Mouse (Mus musculus): ENCODE data around the gene Frmd4a. TPM values are rescaled to one million over a fixed set of nuclear protein-coding genes. Genes with fewer than 3 reads are reported as not detected.

Gene Frmd4a
- total and polyA plus RNA-seq, 3 experiments = 10.4 to 21.0 (median 20.0) TPM

DNA sequence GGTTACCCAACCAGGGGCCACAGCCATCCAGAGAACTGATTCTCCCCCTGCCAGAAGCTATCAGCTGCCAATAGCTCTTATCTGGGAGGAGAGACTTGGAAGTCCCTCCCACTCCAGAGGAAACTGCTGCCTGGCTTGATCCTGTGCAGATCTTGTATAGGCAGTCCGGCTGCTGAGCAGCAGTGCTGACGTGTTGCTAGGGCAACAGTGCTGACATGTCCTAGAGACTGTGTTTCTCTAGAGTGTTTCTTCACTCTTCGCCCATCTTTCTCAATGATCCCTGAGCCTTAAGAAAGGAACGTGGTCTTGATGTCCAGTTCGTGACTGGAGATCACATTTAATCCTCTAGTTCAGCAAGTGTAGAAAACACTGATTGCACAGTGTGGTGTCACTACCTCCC, 326.9 kb downstream of the Frmd4a start:
- TF ChIP-seq CTCF (IDR thresholded peaks at IDR 0.05) (no peak), EP300 (IDR thresholded peaks at IDR 0.05; ENCODE audit: insufficient read depth, low read depth, low read length) (no peak), POLR2A (IDR thresholded peaks at IDR 0.05; ENCODE audit: insufficient read depth, low read depth, low read length) (no peak)
- Histone ChIP-seq H3K79me2 (replicated peaks; ENCODE audit: control insufficient read depth, insufficient read depth, low read length) (no peaks in the 10 kb centered on the region), H3K9ac (ENCODE audit: low read depth, low read length) (no peak overlapping the region), H3K36me3 (ENCODE audit: control insufficient read depth, insufficient read depth, low read length) (no peaks in the 10 kb centered on the region), H3K4me3 (no peak overlapping the region), H3K4me1 (ENCODE audit: control insufficient read depth, insufficient read depth, low read length) (peaks cover 7% of the 10 kb centered on the region), H3K27me3 (ENCODE audit: control insufficient read depth, insufficient read depth, low read length) (no peaks in the 10 kb centered on the region), H3K27ac (no peak overlapping the region)
- WGBS = 93% methylated on average over 5 of the region's 5 CpGs
- intact Hi-C loops (cut with DNase I) = no loop called here
- DNase-seq = no peak

DNA sequence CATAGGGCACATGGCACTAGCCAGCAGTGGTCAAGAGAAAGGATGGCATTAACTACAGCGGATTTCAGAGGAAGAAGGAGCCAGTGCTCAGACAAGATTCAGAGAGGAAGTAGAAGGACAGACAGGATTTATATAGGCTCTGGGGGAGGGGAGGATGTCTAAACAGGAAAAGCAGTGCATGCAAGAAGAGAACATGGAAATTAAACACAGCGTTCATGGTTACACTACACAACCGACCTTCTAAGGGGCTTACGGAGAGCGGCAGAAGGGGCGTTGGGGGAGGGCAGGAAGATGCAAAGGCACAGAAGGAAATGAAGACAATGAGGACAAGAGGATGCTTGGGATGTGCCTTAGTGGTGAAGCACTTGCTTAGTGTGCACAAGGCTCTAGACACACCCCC, 328.7 kb downstream of the Frmd4a start:
- 32% methylated on average over 6 of the region's 6 CpGs for WGBS

DNA sequence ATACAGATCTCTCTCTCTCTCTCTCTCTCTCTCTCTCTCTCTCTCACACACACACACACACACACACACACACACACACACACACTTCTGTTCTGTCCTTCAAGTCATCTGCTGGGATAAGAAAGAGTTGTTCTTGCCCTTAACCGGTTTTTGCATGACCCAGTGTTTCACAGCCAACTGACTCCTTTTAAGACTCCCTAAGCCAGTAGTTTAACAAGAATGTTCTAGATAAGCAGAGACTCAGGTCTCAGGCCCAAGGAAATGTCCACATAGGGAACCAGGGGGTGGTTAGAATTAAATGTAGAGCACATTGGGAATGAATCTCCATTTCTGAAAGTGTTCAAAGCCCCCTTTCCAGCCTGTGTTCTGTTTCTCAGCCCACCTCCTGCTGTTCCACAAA, 329.4 kb downstream of the Frmd4a start:
- Histone ChIP-seq H3K27me3 (ENCODE audit: control insufficient read depth, insufficient read depth, low read length) (no peaks in the 10 kb centered on the region), H3K36me3 (ENCODE audit: control insufficient read depth, insufficient read depth, low read length) (no peaks in the 10 kb centered on the region), H3K27ac (no peak overlapping the region), H3K9ac (ENCODE audit: low read depth, low read length) (no peak overlapping the region), H3K4me3 (no peak overlapping the region), H3K79me2 (replicated peaks; ENCODE audit: control insufficient read depth, insufficient read depth, low read length) (no peaks in the 10 kb centered on the region), H3K4me1 (ENCODE audit: control insufficient read depth, insufficient read depth, low read length) (peaks cover 7% of the 10 kb centered on the region)
- intact Hi-C loops (cut with DNase I) = no loop called here
- no peak for DNase-seq
- WGBS = 31% methylated on average over 1 of the region's 1 CpGs
- no peak for TF ChIP-seq EP300 (IDR thresholded peaks at IDR 0.05; ENCODE audit: insufficient read depth, low read depth, low read length)
- no peak for TF ChIP-seq POLR2A (IDR thresholded peaks at IDR 0.05; ENCODE audit: insufficient read depth, low read depth, low read length)
- TF ChIP-seq CTCF (IDR thresholded peaks at IDR 0.05) = no peak

More for the DNA sequence above, 328.7 kb downstream of the Frmd4a start:
- Histone ChIP-seq H3K36me3 (ENCODE audit: control insufficient read depth, insufficient read depth, low read length) (no peaks in the 10 kb centered on the region), H3K79me2 (replicated peaks; ENCODE audit: control insufficient read depth, insufficient read depth, low read length) (no peaks in the 10 kb centered on the region), H3K9ac (ENCODE audit: low read depth, low read length) (no peak overlapping the region), H3K27me3 (ENCODE audit: control insufficient read depth, insufficient read depth, low read length) (no peaks in the 10 kb centered on the region), H3K4me1 (ENCODE audit: control insufficient read depth, insufficient read depth, low read length) (peaks cover 7% of the 10 kb centered on the region), H3K27ac (no peak overlapping the region), H3K4me3 (no peak overlapping the region)
- intact Hi-C loops (cut with DNase I) = no loop called here
- no peak for DNase-seq
- TF ChIP-seq CTCF (IDR thresholded peaks at IDR 0.05) = no peak
- no peak for TF ChIP-seq EP300 (IDR thresholded peaks at IDR 0.05; ENCODE audit: insufficient read depth, low read depth, low read length)
- no peak for TF ChIP-seq POLR2A (IDR thresholded peaks at IDR 0.05; ENCODE audit: insufficient read depth, low read depth, low read length)

DNA sequence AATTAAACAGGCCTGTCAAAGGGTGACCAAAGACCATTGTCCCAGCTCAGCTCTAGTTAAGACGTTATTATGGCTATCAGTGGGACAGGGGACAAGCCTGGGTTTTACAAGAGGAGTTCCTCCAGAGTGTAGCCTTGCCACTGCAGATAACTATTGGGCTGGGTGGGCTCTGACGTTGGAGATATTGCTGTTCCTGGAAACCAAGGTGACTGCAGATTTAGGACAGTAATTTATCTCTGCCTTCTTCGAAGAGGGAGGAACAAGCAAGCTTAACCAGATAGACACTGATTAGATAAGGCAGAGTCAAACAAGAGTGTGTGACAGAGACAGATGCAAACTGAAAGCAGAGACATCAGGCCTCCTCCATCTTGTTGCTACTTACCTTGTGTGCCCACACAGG, 330.3 kb downstream of the Frmd4a start:
- TF ChIP-seq EP300 (IDR thresholded peaks at IDR 0.05; ENCODE audit: insufficient read depth, low read depth, low read length) (no peak), POLR2A (IDR thresholded peaks at IDR 0.05; ENCODE audit: insufficient read depth, low read depth, low read length) (no peak), CTCF (IDR thresholded peaks at IDR 0.05) (no peak)
- no peaks in the 10 kb centered on the region for H3K79me2 ChIP-seq (replicated peaks; ENCODE audit: control insufficient read depth, insufficient read depth, low read length)
- H3K4me3 ChIP-seq = no peak overlapping the region
- no peak overlapping the region for H3K27ac ChIP-seq
- no peak for DNase-seq
- H3K9ac ChIP-seq (ENCODE audit: low read depth, low read length) = no peak overlapping the region
- H3K27me3 ChIP-seq (ENCODE audit: control insufficient read depth, insufficient read depth, low read length) = no peaks in the 10 kb centered on the region
- no peaks in the 10 kb centered on the region for H3K36me3 ChIP-seq (ENCODE audit: control insufficient read depth, insufficient read depth, low read length)
- H3K4me1 ChIP-seq (ENCODE audit: control insufficient read depth, insufficient read depth, low read length) = peaks cover 7% of the 10 kb centered on the region; the same call in 1 of the 2 replicates
- 37% methylated on average over 3 of the region's 3 CpGs for WGBS
- intact Hi-C loops (cut with DNase I) = no loop called here

DNA sequence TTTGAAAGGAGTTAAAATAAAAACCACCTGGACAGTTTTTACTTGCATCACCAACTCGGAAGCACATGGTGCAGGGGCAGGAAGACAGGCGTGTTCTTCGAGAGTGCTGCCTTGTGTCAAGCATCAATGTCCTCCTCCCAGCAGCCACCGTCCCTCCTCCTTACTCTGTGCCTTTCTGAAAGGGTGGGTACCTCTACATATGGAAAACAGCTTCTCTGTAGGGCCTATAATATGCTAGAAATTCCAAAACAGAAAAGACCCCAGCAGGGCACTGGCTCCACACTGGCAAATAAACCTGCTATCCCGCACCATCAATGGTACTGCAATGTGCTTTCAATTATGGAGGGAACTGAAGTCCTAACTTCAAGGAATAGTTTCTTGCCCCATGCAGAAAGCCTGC, 331.0 kb downstream of the Frmd4a start:
- Histone ChIP-seq H3K9ac (ENCODE audit: low read depth, low read length) (no peak overlapping the region), H3K27ac (no peak overlapping the region), H3K36me3 (ENCODE audit: control insufficient read depth, insufficient read depth, low read length) (no peaks in the 10 kb centered on the region), H3K79me2 (replicated peaks; ENCODE audit: control insufficient read depth, insufficient read depth, low read length) (no peaks in the 10 kb centered on the region), H3K27me3 (ENCODE audit: control insufficient read depth, insufficient read depth, low read length) (no peaks in the 10 kb centered on the region), H3K4me3 (no peak overlapping the region), H3K4me1 (ENCODE audit: control insufficient read depth, insufficient read depth, low read length) (peaks cover 7% of the 10 kb centered on the region; the same call in 1 of the 2 replicates)
- no peak for TF ChIP-seq EP300 (IDR thresholded peaks at IDR 0.05; ENCODE audit: insufficient read depth, low read depth, low read length)
- TF ChIP-seq CTCF (IDR thresholded peaks at IDR 0.05) = no peak
- no peak for TF ChIP-seq POLR2A (IDR thresholded peaks at IDR 0.05; ENCODE audit: insufficient read depth, low read depth, low read length)
- 79% methylated on average over 5 of the region's 5 CpGs for WGBS
- intact Hi-C loops (cut with DNase I) = no loop called here
- no peak for DNase-seq

DNA sequence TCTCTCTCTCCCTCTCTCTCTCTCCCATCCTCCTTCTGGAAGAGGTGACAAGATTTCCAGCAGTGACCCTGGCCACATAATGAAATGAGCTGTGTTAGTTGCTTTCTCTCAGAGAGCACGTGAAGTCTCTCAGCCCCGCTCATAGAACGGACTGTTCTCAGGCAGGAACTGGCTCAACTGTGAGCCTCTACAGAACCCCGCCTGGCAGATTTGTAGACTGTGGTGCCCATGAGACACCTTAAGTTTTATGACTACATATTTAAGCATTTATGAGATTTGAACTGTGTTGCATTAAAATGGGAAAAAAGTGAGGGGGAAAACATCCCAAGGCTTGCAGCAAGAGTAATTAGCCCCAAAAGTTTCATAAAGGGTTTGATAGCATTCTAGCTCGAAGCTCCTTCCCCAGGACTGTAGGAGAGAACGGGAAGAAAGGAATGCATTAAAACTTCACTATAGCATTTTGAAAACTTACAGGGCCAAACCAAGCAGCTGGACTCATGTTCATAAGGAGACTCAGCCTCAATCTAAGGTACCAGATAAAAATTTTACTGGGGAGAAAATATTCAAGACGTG, 339.4 kb downstream of the Frmd4a start:
- Histone ChIP-seq H3K27ac (no peak overlapping the region), H3K27me3 (ENCODE audit: control insufficient read depth, insufficient read depth, low read length) (no peaks in the 10 kb centered on the region), H3K4me1 (ENCODE audit: control insufficient read depth, insufficient read depth, low read length) (peaks cover 2% of the 10 kb centered on the region; the same call in 1 of the 2 replicates), H3K9ac (ENCODE audit: low read depth, low read length) (no peak overlapping the region), H3K79me2 (replicated peaks; ENCODE audit: control insufficient read depth, insufficient read depth, low read length) (no peaks in the 10 kb centered on the region), H3K36me3 (ENCODE audit: control insufficient read depth, insufficient read depth, low read length) (no peaks in the 10 kb centered on the region; the same call in 1 of the 2 replicates), H3K4me3 (no peak overlapping the region)
- intact Hi-C loops (cut with DNase I) = no loop called here
- no peak for TF ChIP-seq POLR2A (IDR thresholded peaks at IDR 0.05; ENCODE audit: insufficient read depth, low read depth, low read length)
- TF ChIP-seq CTCF (IDR thresholded peaks at IDR 0.05) = no peak
- TF ChIP-seq EP300 (IDR thresholded peaks at IDR 0.05; ENCODE audit: insufficient read depth, low read depth, low read length) = no peak
- no peak for DNase-seq
- 92% methylated on average over 7 of the region's 7 CpGs for WGBS
